Mouse (Mus musculus) CH12.LX (cell line): ENCODE results near the gene Plcg1. TPM values are rescaled to one million over a fixed set of nuclear protein-coding genes. Genes with fewer than 3 reads are reported as not detected.

Experiments
- DNase-seq: peaks from one replicate; pipeline ENCODE4 v3.0.0-alpha.2; 2013; ENCODE audit errors: extremely low read depth
- H3K27ac ChIP-seq: 2 replicates; pipeline ENCODE4 v1.5.1; 2012; ENCODE audit warnings: low read depth, mild to moderate bottlenecking, control low read depth, moderate library complexity; ENCODE audit not compliant: insufficient read depth
- H3K27me3 ChIP-seq: replicated peaks from 2 replicates; pipeline ENCODE3; 2012; ENCODE audit warnings: inconsistent platforms
- H3K36me3 ChIP-seq, 2 experiments: replicated peaks in 1 of 2; 2 replicates each; pipeline versions ENCODE3 to v1.6.1; 2012; ENCODE audit warnings: inconsistent platforms in 1 of 2, low read length in 1 of 2, mild to moderate bottlenecking in 1 of 2, mixed read lengths in 1 of 2, moderate library complexity in 1 of 2; ENCODE audit not compliant: control insufficient read depth in 1 of 2, insufficient read depth in 1 of 2
- H3K4me1 ChIP-seq, 2 experiments: 2 replicates each; pipeline ENCODE4 v1.6.1; 2012; ENCODE audit warnings: inconsistent platforms in 1 of 2, moderate library complexity in 1 of 2; ENCODE audit not compliant: insufficient read depth in 2 of 2, control insufficient read depth in 1 of 2
- H3K4me2 ChIP-seq: 2 replicates; pipeline ENCODE4 v1.6.1; 2012; ENCODE audit warnings: low read depth, mild to moderate bottlenecking, control low read depth; ENCODE audit not compliant: poor library complexity, insufficient read depth, severe bottlenecking
- H3K4me3 ChIP-seq, 3 experiments: fragments of 150-350 bp in 1 of 3; sonication (generic) in 1 of 3; replicated peaks in 1 of 3; 2 replicates each; pipeline versions ENCODE3 to v1.5.1; 2011 to 2012; ENCODE audit warnings: low read depth in 2 of 3, low read length in 2 of 3, mild to moderate bottlenecking in 2 of 3, moderate library complexity in 2 of 3, control low read depth in 1 of 3, improper control_type of control experiment in 1 of 3, inconsistent platforms in 1 of 3, mixed read lengths in 1 of 3; ENCODE audit not compliant: poor library complexity in 1 of 3
- H3K79me2 ChIP-seq: replicated peaks from 2 replicates; pipeline ENCODE4 v1.6.1; 2012; ENCODE audit warnings: mild to moderate bottlenecking, moderate library complexity; ENCODE audit not compliant: control insufficient read depth, poor library complexity, insufficient read depth, severe bottlenecking; ENCODE audit errors: extremely low read depth
- H3K9ac ChIP-seq: 2 replicates; pipeline ENCODE4 v1.6.1; 2012; ENCODE audit warnings: low read depth, mild to moderate bottlenecking, control low read depth, moderate library complexity; ENCODE audit not compliant: insufficient read depth
- H3K9me3 ChIP-seq: replicated peaks from 2 replicates; pipeline ENCODE3; 2012; ENCODE audit warnings: low read length, inconsistent platforms, mixed read lengths
- BHLHE40 ChIP-seq: IDR thresholded peaks from 2 replicates; pipeline ENCODE4 v1.6.1; 2011; ENCODE audit warnings: mild to moderate bottlenecking, low read depth, low read length, improper control_type of control experiment
- CHD1 ChIP-seq: IDR thresholded peaks from 2 replicates; pipeline ENCODE4 v1.6.1; 2012; ENCODE audit warnings: low read depth, low read length, improper control_type of control experiment, inconsistent platforms
- CHD2 ChIP-seq: IDR thresholded peaks from 2 replicates; pipeline ENCODE4 v1.6.1; 2011; ENCODE audit warnings: low read length, improper control_type of control experiment
- CTCF ChIP-seq, 2 experiments: IDR thresholded peaks in 1 of 2; conservative IDR thresholded peaks in 1 of 2; 2 replicates each; pipeline ENCODE4 v1.5.1; 2011 to 2012; ENCODE audit warnings: low read depth in 2 of 2, low read length in 2 of 2, improper control_type of control experiment in 1 of 2, inconsistent platforms in 1 of 2, mild to moderate bottlenecking in 1 of 2, moderate library complexity in 1 of 2
- ELF1 ChIP-seq: IDR thresholded peaks from 2 replicates; pipeline ENCODE4 v1.6.1; 2014; ENCODE audit warnings: low read depth, mild to moderate bottlenecking, inconsistent platforms, low read length, improper control_type of control experiment
- ETS1 ChIP-seq: conservative IDR thresholded peaks from 2 replicates; pipeline ENCODE4 v1.6.1; 2012; ENCODE audit warnings: low read depth, mild to moderate bottlenecking, inconsistent platforms, low read length, improper control_type of control experiment, moderate library complexity
- GABPA ChIP-seq: IDR thresholded peaks from 2 replicates; pipeline ENCODE4 v1.6.1; 2012; ENCODE audit warnings: low read depth, low read length, improper control_type of control experiment, inconsistent platforms; ENCODE audit not compliant: insufficient replicate concordance
- HCFC1 ChIP-seq: IDR thresholded peaks from 2 replicates; pipeline ENCODE4 v1.6.1; 2012; ENCODE audit warnings: low read depth, mild to moderate bottlenecking, inconsistent platforms, low read length, improper control_type of control experiment
- IRF4 ChIP-seq: IDR thresholded peaks from 2 replicates; pipeline ENCODE4 v1.6.1; 2014; ENCODE audit warnings: low read depth, mild to moderate bottlenecking, inconsistent platforms, low read length, improper control_type of control experiment
- JUND ChIP-seq: conservative IDR thresholded peaks from 2 replicates; pipeline ENCODE4 v1.6.1; 2011; ENCODE audit warnings: low read depth, low read length, improper control_type of control experiment
- KAT2A ChIP-seq: IDR thresholded peaks from 2 replicates; pipeline ENCODE4 v1.6.1; 2012; ENCODE audit warnings: low read length, improper control_type of control experiment, inconsistent platforms; ENCODE audit not compliant: insufficient replicate concordance
- MAFK ChIP-seq: IDR thresholded peaks from 2 replicates; pipeline ENCODE4 v1.6.1; 2011; ENCODE audit warnings: low read length, improper control_type of control experiment; ENCODE audit not compliant: insufficient replicate concordance
- MAX ChIP-seq: IDR thresholded peaks from 2 replicates; pipeline ENCODE4 v1.6.1; 2011; ENCODE audit warnings: low read length, improper control_type of control experiment
- MAZ ChIP-seq: IDR thresholded peaks from 2 replicates; pipeline ENCODE4 v1.6.1; 2012; ENCODE audit warnings: low read depth, mild to moderate bottlenecking, inconsistent platforms, low read length, improper control_type of control experiment, moderate library complexity
- MXI1 ChIP-seq: IDR thresholded peaks from 2 replicates; pipeline ENCODE4 v1.6.1; 2011; ENCODE audit warnings: mild to moderate bottlenecking, low read depth, low read length, improper control_type of control experiment
- MYC ChIP-seq: IDR thresholded peaks from 2 replicates; pipeline ENCODE4 v1.6.1; 2011; ENCODE audit warnings: low read depth, mild to moderate bottlenecking, improper control_type of control experiment, low read length
- NELFE ChIP-seq: IDR thresholded peaks from 2 replicates; pipeline ENCODE4 v1.6.1; 2011; ENCODE audit warnings: low read depth, low read length, improper control_type of control experiment
- PAX5 ChIP-seq: IDR thresholded peaks from 2 replicates; pipeline ENCODE4 v1.6.1; 2012; ENCODE audit warnings: low read length, inconsistent platforms, mixed read lengths
- POLR2A ChIP-seq: IDR thresholded peaks from 2 replicates; pipeline ENCODE4 v1.6.1; 2011; ENCODE audit warnings: low read depth, mild to moderate bottlenecking, improper control_type of control experiment, low read length
- POLR2AphosphoS2 ChIP-seq: IDR thresholded peaks from 2 replicates; pipeline ENCODE4 v1.6.1; 2011; ENCODE audit warnings: low read depth, low read length, improper control_type of control experiment
- RAD21 ChIP-seq: IDR thresholded peaks from 2 replicates; pipeline ENCODE4 v1.6.1; 2011; ENCODE audit warnings: low read depth, mild to moderate bottlenecking, low read length, improper control_type of control experiment, moderate library complexity
- RCOR1 ChIP-seq: conservative IDR thresholded peaks from 2 replicates; pipeline ENCODE4 v1.6.1; 2012; ENCODE audit warnings: low read depth, mild to moderate bottlenecking, inconsistent platforms, low read length, improper control_type of control experiment
- SIN3A ChIP-seq: IDR thresholded peaks from 2 replicates; pipeline ENCODE4 v1.6.1; 2012; ENCODE audit warnings: low read length, improper control_type of control experiment, inconsistent platforms
- SMC3 ChIP-seq: IDR thresholded peaks from 2 replicates; pipeline ENCODE4 v1.6.1; 2011; ENCODE audit warnings: low read depth, low read length, improper control_type of control experiment
- TCF12 ChIP-seq: IDR thresholded peaks from 2 replicates; pipeline ENCODE4 v1.6.1; 2014; ENCODE audit warnings: low read depth, mild to moderate bottlenecking, inconsistent platforms, low read length, improper control_type of control experiment
- UBTF ChIP-seq: IDR thresholded peaks from 2 replicates; pipeline ENCODE4 v1.6.1; 2012; ENCODE audit warnings: low read depth, mild to moderate bottlenecking, inconsistent platforms, low read length, improper control_type of control experiment, moderate library complexity
- USF1 ChIP-seq: IDR thresholded peaks from 2 replicates; pipeline ENCODE4 v1.6.1; 2014; ENCODE audit warnings: low read depth, mild to moderate bottlenecking, inconsistent platforms, low read length, improper control_type of control experiment
- ZKSCAN1 ChIP-seq: IDR thresholded peaks from 2 replicates; pipeline ENCODE4 v1.6.1; 2012; ENCODE audit warnings: low read depth, inconsistent platforms, low read length, improper control_type of control experiment, borderline replicate concordance
- dilution Hi-C: fragments of 300-500 bp; cut with MboI; formaldehyde crosslinking; loops from 2 replicates; pipeline ENCODE4 v1.14.3; 2020; ENCODE audit warnings: low sequenced_read_pairs; ENCODE audit not compliant: extremely low pct_unique_long_range_greater_than_20kb, extremely low pct_ligation_motif_present
- in situ Hi-C: fragments of 300-500 bp; cut with MboI; formaldehyde crosslinking; loops from 3 replicates; pipeline ENCODE4 v1.14.3; 2019; ENCODE audit warnings: low sequenced_read_pairs, low pct_ligation_motif_present, low pct_unique_long_range_greater_than_20kb, mixed read lengths
- polyA plus RNA-seq: library from polyadenylated mRNA; unstranded; fragments of >175 nt; gene quantifications from 2 replicates; pipeline ENCODE4 v1.2.1, GENCODE M21; 2012; ENCODE audit warnings: low read depth; ENCODE audit not compliant: insufficient read length
- total RNA-seq, 2 experiments: library from RNA; depleted of rRNA; stranded (reverse); fragments of 300-350 nt in 1 of 2; fragments of >200 nt in 1 of 2; gene quantifications; 2 replicates each; pipeline ENCODE4 v1.2.3; 2012 to 2014

Gene Plcg1
- total and polyA plus RNA-seq, 3 experiments = 15.5 to 28.1 (median 17.6) TPM

DNA sequence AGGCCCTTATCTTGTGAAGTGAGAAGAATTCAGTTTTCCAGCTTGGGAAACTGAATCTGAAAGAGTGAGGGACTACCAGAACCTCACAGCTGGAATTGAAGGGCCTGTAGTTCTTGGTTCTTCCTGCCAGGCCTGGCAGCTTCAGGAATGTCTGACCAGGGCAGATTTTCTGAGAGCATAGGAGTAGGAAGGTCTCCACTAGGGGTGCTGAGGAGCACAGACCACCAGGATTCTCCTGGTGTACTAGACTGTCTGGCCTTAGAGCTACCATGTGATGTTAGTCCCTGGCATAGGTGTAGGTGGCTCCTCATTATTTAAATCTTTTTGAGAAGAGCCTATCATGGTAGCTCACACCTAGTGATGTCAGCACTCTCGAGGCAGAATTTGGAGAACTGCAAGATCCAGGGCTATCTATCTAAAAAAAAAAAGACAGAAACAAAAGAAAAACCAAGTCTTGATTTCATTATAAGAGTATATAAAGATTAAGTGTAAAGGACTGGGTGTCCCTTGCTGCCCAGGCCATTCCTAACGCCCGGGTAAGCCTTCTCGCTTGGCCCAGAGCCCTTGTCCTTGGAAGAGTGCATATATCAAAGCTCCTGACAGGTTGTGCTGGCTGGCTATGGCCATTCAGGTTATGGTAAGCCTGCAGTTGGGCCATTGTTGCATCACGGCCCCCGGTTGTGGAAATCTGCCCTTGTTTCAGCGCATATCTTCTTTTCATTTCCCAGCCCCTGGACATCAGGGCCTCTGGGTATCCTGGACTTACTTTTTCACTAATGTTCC lies 13.1 kb downstream of the Plcg1 start:
- peak; percentile 33 for DNase-seq
- peaks cover 17 to 72% of the 10 kb centered on the region in 2 experiments for H3K4me1 ChIP-seq
- no peaks in the 10 kb centered on the region for H3K27me3 ChIP-seq
- no peak overlapping the region for H3K27ac ChIP-seq
- H3K4me2 ChIP-seq = no peak overlapping the region
- no peak overlapping the region for H3K9ac ChIP-seq
- H3K79me2 ChIP-seq = no peaks in the 10 kb centered on the region
- no peak overlapping the region for H3K4me3 ChIP-seq
- TF ChIP-seq RCOR1 (no peak), MAFK (no peak), CHD2 (no peak), MAZ (no peak), GABPA (no peak), UBTF (no peak), SMC3 (peak; percentile 10; the same call in 1 of the 2 replicates), NELFE (no peak), POLR2AphosphoS2 (no peak), CTCF (conservative IDR thresholded peaks at IDR 0.05 in 1 of 2, IDR thresholded peaks at IDR 0.05 in 1 of 2; ENCODE audit: low read depth in 2 of 2, low read length in 2 of 2) (peak; percentile 57), POLR2A (no peak), HCFC1 (no peak), ELF1 (no peak), MAX (no peak), RAD21 (peak; percentile 12), ZKSCAN1 (no peak)
- H3K9me3 ChIP-seq = peaks cover 2% of the 10 kb centered on the region
- H3K36me3 ChIP-seq = peaks cover 10 to 46% of the 10 kb centered on the region in 2 experiments
- in situ Hi-C loops = no loop called here
- dilution Hi-C loops = no loop called here

DNA sequence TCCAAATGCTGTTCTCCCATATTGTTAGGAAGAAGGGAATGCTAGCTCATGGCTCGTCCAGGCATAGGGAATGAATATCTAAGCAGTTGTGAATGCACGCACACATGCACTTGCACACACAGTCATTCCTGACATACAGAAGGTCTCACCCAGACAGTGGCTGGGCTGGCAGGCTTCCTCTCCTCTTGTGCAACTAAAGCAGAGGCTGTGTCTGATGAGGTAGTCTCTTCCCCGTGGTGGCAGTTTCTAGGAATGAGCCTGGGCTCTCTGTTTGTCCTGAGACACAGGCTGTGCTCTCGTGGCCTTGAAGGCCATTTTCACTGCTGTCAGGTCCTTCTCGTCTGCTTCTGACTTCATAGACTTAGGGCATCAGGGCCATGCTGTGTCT lies 13.7 kb downstream of the Plcg1 start:
- dilution Hi-C loops = no loop called here
- in situ Hi-C loops = no loop called here

More for the DNA sequence above, 13.7 kb downstream of the Plcg1 start:
- Histone ChIP-seq H3K9ac (no peak overlapping the region), H3K4me2 (no peak overlapping the region), H3K27ac (no peak overlapping the region), H3K4me3 (no peak overlapping the region), H3K36me3 (peaks cover 12 to 50% of the 10 kb centered on the region in 2 experiments), H3K9me3 (peaks cover 2% of the 10 kb centered on the region), H3K79me2 (no peaks in the 10 kb centered on the region), H3K27me3 (no peaks in the 10 kb centered on the region), H3K4me1 (peaks cover 17 to 66% of the 10 kb centered on the region in 2 experiments)
- no peak for TF ChIP-seq TCF12
- TF ChIP-seq USF1 = no peak
- TF ChIP-seq CTCF (conservative IDR thresholded peaks at IDR 0.05 in 1 of 2, IDR thresholded peaks at IDR 0.05 in 1 of 2; ENCODE audit: low read depth in 2 of 2, low read length in 2 of 2) = no peak
- no peak for TF ChIP-seq CHD1
- TF ChIP-seq UBTF = no peak
- no peak for TF ChIP-seq MXI1
- TF ChIP-seq MAFK = no peak
- TF ChIP-seq MYC = no peak
- TF ChIP-seq SIN3A = no peak
- no peak for TF ChIP-seq ZKSCAN1
- no peak for TF ChIP-seq NELFE
- TF ChIP-seq PAX5 = no peak
- TF ChIP-seq JUND = no peak
- TF ChIP-seq IRF4 = no peak
- TF ChIP-seq RAD21 = no peak
- no peak for TF ChIP-seq ETS1
- TF ChIP-seq KAT2A = no peak
- no peak for TF ChIP-seq BHLHE40
- no peak for DNase-seq
